Mouse (Mus musculus) lung, adult 2 months (tissue): ENCODE measurements around the gene Klhl30.

Experiments used
- CTCF ChIP-seq: fragments of 200-500 bp; IDR thresholded peaks from 2 replicates; pipeline ENCODE4 v1.5.1; 2011; ENCODE audit warnings: mild to moderate bottlenecking, low read length, control low read depth; ENCODE audit not compliant: insufficient read depth
- POLR2A ChIP-seq: fragments of 200-500 bp; IDR thresholded peaks from 2 replicates; pipeline ENCODE4 v1.6.1; 2011; ENCODE audit warnings: low read depth, mild to moderate bottlenecking, control low read depth, low read length, borderline replicate concordance; ENCODE audit errors: extremely low read depth

GRCm38 (mm10) chr1:91381091-91381471 lies 30.3 kb downstream of the Klhl30 start:
- TF ChIP-seq CTCF = no peak
- no peak for TF ChIP-seq POLR2A
